Mouse (Mus musculus) lung, adult 2 months (tissue): ENCODE data around the gene Slc12a7.

Source experiments
- CTCF ChIP-seq: fragments of 200-500 bp; IDR thresholded peaks from 2 replicates; pipeline ENCODE4 v1.5.1; 2011; ENCODE audit warnings: mild to moderate bottlenecking, low read length, control low read depth; ENCODE audit not compliant: insufficient read depth
- POLR2A ChIP-seq: fragments of 200-500 bp; IDR thresholded peaks from 2 replicates; pipeline ENCODE4 v1.6.1; 2011; ENCODE audit warnings: low read depth, mild to moderate bottlenecking, control low read depth, low read length, borderline replicate concordance; ENCODE audit errors: extremely low read depth

GRCm38 (mm10) chr13:73742944-73743343, 10.1 kb downstream of the Slc12a7 start:
- no peak for TF ChIP-seq CTCF
- TF ChIP-seq POLR2A, result no peak
